Mouse (Mus musculus) MEL (cell line): ENCODE measurements at regions not wholly inside any gene's neighbourhood (a gene's known extent, or its start where the extent isn't known, plus 50 kb on each side); places are given as distances from the start of the nearest gene placed in this dataset.

ENCODE experiments used
- DNase-seq: peaks from one replicate; pipeline ENCODE4 v3.0.0; 2011; ENCODE audit warnings: low read depth, low spot score
- H3K27ac ChIP-seq: 2 replicates; pipeline ENCODE4 v1.5.1; 2012; ENCODE audit warnings: low read depth, mild to moderate bottlenecking, control low read depth, low read length, moderate library complexity; ENCODE audit not compliant: control insufficient read depth
- H3K27me3 ChIP-seq, 2 experiments: fragments of 150-350 bp in 1 of 2; sonication (generic) in 1 of 2; 2 replicates each; pipeline ENCODE4 v1.6.1; 2012; ENCODE audit warnings: low read length in 2 of 2, mild to moderate bottlenecking in 2 of 2, improper control_type of control experiment in 1 of 2, moderate library complexity in 1 of 2; ENCODE audit not compliant: insufficient read depth in 2 of 2, control insufficient read depth in 1 of 2
- H3K36me3 ChIP-seq, 2 experiments: 2 replicates each; pipeline ENCODE4 v1.6.1; 2012 to 2014; ENCODE audit warnings: low read length in 2 of 2, improper control_type of control experiment in 1 of 2, inconsistent platforms in 1 of 2, mild to moderate bottlenecking in 1 of 2; ENCODE audit not compliant: insufficient read depth in 2 of 2, control insufficient read depth in 1 of 2
- H3K4me1 ChIP-seq, 2 experiments: fragments of 150-350 bp in 1 of 2; sonication (generic) in 1 of 2; 2 replicates each; pipeline ENCODE4 v1.6.1; 2012; ENCODE audit warnings: low read length in 2 of 2, improper control_type of control experiment in 1 of 2, mild to moderate bottlenecking in 1 of 2; ENCODE audit not compliant: insufficient read depth in 2 of 2, control insufficient read depth in 1 of 2
- H3K4me3 ChIP-seq, 2 experiments: fragments of 150-350 bp in 1 of 2; sonication (generic) in 1 of 2; 2 replicates each; pipeline ENCODE4 v1.5.1; 2012; ENCODE audit warnings: low read depth in 2 of 2, low read length in 2 of 2, mild to moderate bottlenecking in 2 of 2, moderate library complexity in 2 of 2, control low read depth in 1 of 2, improper control_type of control experiment in 1 of 2; ENCODE audit not compliant: control insufficient read depth in 1 of 2, insufficient read depth in 1 of 2
- H3K79me2 ChIP-seq: 2 replicates; pipeline ENCODE4 v1.6.1; 2012; ENCODE audit warnings: mild to moderate bottlenecking, low read length, moderate library complexity; ENCODE audit not compliant: control insufficient read depth, poor library complexity, insufficient read depth
- H3K9ac ChIP-seq: 2 replicates; pipeline ENCODE4 v1.6.1; 2012; ENCODE audit warnings: low read depth, mild to moderate bottlenecking, control low read depth, low read length, moderate library complexity; ENCODE audit not compliant: control insufficient read depth, poor library complexity, severe bottlenecking
- H3K9me3 ChIP-seq: fragments of 150-350 bp; sonication (generic); replicated peaks from 2 replicates; pipeline ENCODE4 v1.6.1; 2012; ENCODE audit warnings: mild to moderate bottlenecking, low read length, improper control_type of control experiment, moderate library complexity; ENCODE audit not compliant: insufficient read depth
- CTCF ChIP-seq, 3 experiments: IDR thresholded peaks in 2 of 3; conservative IDR thresholded peaks in 1 of 3; 2 replicates each; pipeline ENCODE4 v1.5.1; 2011 to 2012; ENCODE audit warnings: low read length in 3 of 3, low read depth in 2 of 3, mild to moderate bottlenecking in 2 of 3, improper control_type of control experiment in 1 of 3, inconsistent platforms in 1 of 3, mixed read lengths in 1 of 3, moderate library complexity in 1 of 3; ENCODE audit not compliant: control insufficient read depth in 1 of 3, insufficient read depth in 1 of 3, poor library complexity in 1 of 3, severe bottlenecking in 1 of 3
- E2F4 ChIP-seq: IDR thresholded peaks from 2 replicates; pipeline ENCODE4 v1.6.1; 2011; ENCODE audit warnings: low read depth, low read length, improper control_type of control experiment, borderline replicate concordance
- EP300 ChIP-seq, 2 experiments: IDR thresholded peaks; 2 replicates each; pipeline ENCODE4 v1.6.1; 2011; ENCODE audit warnings: improper control_type of control experiment in 2 of 2, low read length in 2 of 2, low read depth in 1 of 2, mild to moderate bottlenecking in 1 of 2
- ETS1 ChIP-seq: IDR thresholded peaks from 2 replicates; pipeline ENCODE4 v1.6.1; 2012; ENCODE audit warnings: low read depth, mild to moderate bottlenecking, inconsistent platforms, low read length, improper control_type of control experiment, moderate library complexity
- GABPA ChIP-seq: IDR thresholded peaks from 2 replicates; pipeline ENCODE4 v1.6.1; 2012; ENCODE audit warnings: low read depth, mild to moderate bottlenecking, inconsistent platforms, low read length, improper control_type of control experiment, moderate library complexity
- GATA1 ChIP-seq: IDR thresholded peaks from 2 replicates; pipeline ENCODE4 v1.6.1; 2011; ENCODE audit warnings: low read depth, low read length, improper control_type of control experiment
- HCFC1 ChIP-seq: IDR thresholded peaks from 2 replicates; pipeline ENCODE4 v1.6.1; 2012; ENCODE audit warnings: low read depth, mild to moderate bottlenecking, inconsistent platforms, low read length, improper control_type of control experiment, moderate library complexity
- JUND ChIP-seq: IDR thresholded peaks from 2 replicates; pipeline ENCODE4 v1.6.1; 2011; ENCODE audit warnings: low read depth, mild to moderate bottlenecking, improper control_type of control experiment, low read length
- KAT2A ChIP-seq: conservative IDR thresholded peaks from 2 replicates; pipeline ENCODE4 v1.6.1; 2012; ENCODE audit warnings: low read depth, low read length, improper control_type of control experiment, inconsistent platforms
- MAX ChIP-seq: IDR thresholded peaks from 2 replicates; pipeline ENCODE4 v1.6.1; 2011; ENCODE audit warnings: low read length, improper control_type of control experiment
- MXI1 ChIP-seq: IDR thresholded peaks from 2 replicates; pipeline ENCODE4 v1.6.1; 2011; ENCODE audit warnings: mild to moderate bottlenecking, low read depth, low read length, improper control_type of control experiment
- MYB ChIP-seq: IDR thresholded peaks from 2 replicates; pipeline ENCODE4 v1.6.1; 2011; ENCODE audit warnings: mild to moderate bottlenecking, low read depth, low read length, improper control_type of control experiment
- MYC ChIP-seq: IDR thresholded peaks from 2 replicates; pipeline ENCODE4 v1.6.1; 2011; ENCODE audit warnings: low read depth, mild to moderate bottlenecking, low read length, improper control_type of control experiment, moderate library complexity
- NELFE ChIP-seq: IDR thresholded peaks from 2 replicates; pipeline ENCODE4 v1.6.1; 2011; ENCODE audit warnings: low read depth, low read length, improper control_type of control experiment
- POLR2AphosphoS5 ChIP-seq: IDR thresholded peaks from 2 replicates; pipeline ENCODE4 v1.6.1; 2012; ENCODE audit warnings: low read depth, borderline replicate concordance, mild to moderate bottlenecking, inconsistent platforms, low read length, moderate library complexity, mixed read lengths
- RAD21 ChIP-seq: IDR thresholded peaks from 2 replicates; pipeline ENCODE4 v1.6.1; 2011; ENCODE audit warnings: mild to moderate bottlenecking, low read depth, low read length, improper control_type of control experiment
- RCOR1 ChIP-seq: IDR thresholded peaks from 2 replicates; pipeline ENCODE4 v1.6.1; 2012; ENCODE audit warnings: low read depth, mild to moderate bottlenecking, inconsistent platforms, low read length, improper control_type of control experiment
- SMC3 ChIP-seq: IDR thresholded peaks from 2 replicates; pipeline ENCODE4 v1.6.1; 2011; ENCODE audit warnings: low read depth, low read length, improper control_type of control experiment
- TAL1 ChIP-seq: IDR thresholded peaks from 2 replicates; pipeline ENCODE4 v1.6.1; 2012; ENCODE audit warnings: mild to moderate bottlenecking, inconsistent platforms, low read length, moderate library complexity, mixed read lengths
- TBP ChIP-seq: IDR thresholded peaks from 2 replicates; pipeline ENCODE4 v1.8.0; 2011; ENCODE audit warnings: low read depth, low read length, improper control_type of control experiment
- TCF12 ChIP-seq: IDR thresholded peaks from 2 replicates; pipeline ENCODE4 v1.6.1; 2014; ENCODE audit warnings: low read depth, mild to moderate bottlenecking, inconsistent platforms, low read length, improper control_type of control experiment, moderate library complexity
- USF2 ChIP-seq, 2 experiments: IDR thresholded peaks; 2 replicates each; pipeline ENCODE4 v1.6.1; 2011 to 2012; ENCODE audit warnings: improper control_type of control experiment in 2 of 2, low read length in 2 of 2, borderline replicate concordance in 1 of 2, inconsistent platforms in 1 of 2, low read depth in 1 of 2, mild to moderate bottlenecking in 1 of 2; ENCODE audit not compliant: insufficient read depth in 1 of 2
- ZC3H11A ChIP-seq: IDR thresholded peaks from 2 replicates; pipeline ENCODE4 v1.6.1; 2012; ENCODE audit warnings: low read depth, mild to moderate bottlenecking, inconsistent platforms, low read length, improper control_type of control experiment
- ZKSCAN1 ChIP-seq: IDR thresholded peaks from 2 replicates; pipeline ENCODE4 v1.6.1; 2012; ENCODE audit warnings: low read depth, mild to moderate bottlenecking, inconsistent platforms, low read length, improper control_type of control experiment, moderate library complexity
- ZMIZ1 ChIP-seq: IDR thresholded peaks from 2 replicates; pipeline ENCODE4 v1.6.1; 2012; ENCODE audit warnings: low read depth, mild to moderate bottlenecking, inconsistent platforms, low read length, improper control_type of control experiment, moderate library complexity
- ZNF384 ChIP-seq: IDR thresholded peaks from 2 replicates; pipeline ENCODE4 v1.6.1; 2012; ENCODE audit warnings: low read depth, mild to moderate bottlenecking, inconsistent platforms, low read length, improper control_type of control experiment

- Histone ChIP-seq H3K4me3 (no peak overlapping the region), H3K27me3 (no peaks in the 10 kb centered on the region), H3K9ac (no peak overlapping the region), H3K79me2 (no peaks in the 10 kb centered on the region), H3K9me3 (no peaks in the 10 kb centered on the region), H3K36me3 (no peaks in the 10 kb centered on the region), H3K4me1 (no peaks in the 10 kb centered on the region), H3K27ac (no peak overlapping the region)
- TF ChIP-seq TAL1 (no peak), MXI1 (no peak), MYB (no peak), RCOR1 (no peak), SMC3 (no peak), USF2 (IDR thresholded peaks at IDR 0.05; ENCODE audit: borderline replicate concordance in 1 of 2, insufficient read depth in 1 of 2, low read depth in 1 of 2, low read length in 2 of 2) (no peak)
- DNase-seq = no peak
Measured at GRCm38 (mm10) chr8:82196504-82196903, 206.5 kb downstream of the Il15 start.

DNA sequence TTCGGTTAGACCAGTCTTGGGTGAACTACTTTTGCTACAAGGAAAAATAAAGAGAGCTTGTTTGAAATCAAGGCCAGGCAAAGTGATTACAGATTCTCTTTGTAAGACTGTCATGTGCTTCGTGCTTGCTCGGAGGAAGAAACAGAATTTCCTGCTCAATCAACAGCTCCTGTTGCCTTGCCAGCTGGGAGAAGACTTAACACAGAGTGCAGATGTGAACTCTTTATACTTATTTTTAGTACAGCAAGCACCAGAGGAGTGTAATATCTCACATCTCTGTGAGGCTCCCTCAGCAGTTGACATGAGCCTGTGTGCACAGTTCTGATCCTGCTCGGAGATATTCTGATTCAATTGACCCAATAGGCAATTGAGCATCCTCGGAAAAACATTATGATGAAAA lies 207.9 kb downstream of the Il15 start:
- H3K9ac ChIP-seq = no peak overlapping the region
- TF ChIP-seq MYB (no peak), CTCF (IDR thresholded peaks at IDR 0.05 in 2 of 3, conservative IDR thresholded peaks at IDR 0.05 in 1 of 3; ENCODE audit: control insufficient read depth in 1 of 3, insufficient read depth in 1 of 3, low read depth in 2 of 3, low read length in 3 of 3, poor library complexity in 1 of 3, severe bottlenecking in 1 of 3) (no peak), ZKSCAN1 (no peak), RAD21 (no peak), HCFC1 (no peak), ZC3H11A (no peak)
- no peaks in the 10 kb centered on the region for H3K27me3 ChIP-seq
- no peak overlapping the region for H3K4me3 ChIP-seq
- H3K79me2 ChIP-seq = no peaks in the 10 kb centered on the region
- no peak for DNase-seq
- H3K4me1 ChIP-seq = no peaks in the 10 kb centered on the region
- no peaks in the 10 kb centered on the region for H3K9me3 ChIP-seq
- no peaks in the 10 kb centered on the region for H3K36me3 ChIP-seq
- H3K27ac ChIP-seq = no peak overlapping the region

DNA sequence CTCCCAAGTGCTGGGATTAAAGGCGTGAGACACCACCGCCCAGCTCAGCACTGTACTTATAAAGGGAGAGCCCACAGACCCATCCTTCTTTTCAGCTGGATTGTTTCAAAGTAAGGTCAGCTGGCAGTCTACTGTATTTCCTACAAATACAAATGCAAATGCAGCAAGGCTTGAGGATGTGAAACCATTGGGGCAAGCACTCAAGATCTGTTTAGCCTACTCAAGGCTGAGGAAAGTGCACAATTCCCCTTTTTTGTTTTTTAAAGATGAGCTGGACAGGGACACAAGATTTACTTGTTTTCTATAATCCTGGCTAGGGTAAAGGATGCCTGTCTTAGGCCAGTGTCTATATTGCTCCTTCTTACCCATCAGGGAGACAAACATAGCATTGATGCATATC lies 212.0 kb downstream of the Il15 start:
- TF ChIP-seq RAD21 = no peak
- no peak for TF ChIP-seq TCF12
- TF ChIP-seq POLR2AphosphoS5 = no peak
- no peak for TF ChIP-seq ETS1
- no peak for TF ChIP-seq JUND
- no peak for TF ChIP-seq NELFE
- no peak for TF ChIP-seq RCOR1
- TF ChIP-seq MAX = no peak
- no peak for TF ChIP-seq ZNF384
- no peak for TF ChIP-seq KAT2A
- no peak for TF ChIP-seq MYB
- no peak for TF ChIP-seq E2F4
- no peak for TF ChIP-seq ZMIZ1
- no peak for TF ChIP-seq TBP
- TF ChIP-seq GATA1 = no peak
- no peak for TF ChIP-seq GABPA
- no peak for TF ChIP-seq CTCF (IDR thresholded peaks at IDR 0.05 in 2 of 3, conservative IDR thresholded peaks at IDR 0.05 in 1 of 3; ENCODE audit: control insufficient read depth in 1 of 3, insufficient read depth in 1 of 3, low read depth in 2 of 3, low read length in 3 of 3, poor library complexity in 1 of 3, severe bottlenecking in 1 of 3)
- no peak for TF ChIP-seq MYC
- TF ChIP-seq EP300 (IDR thresholded peaks at IDR 0.05; ENCODE audit: low read depth in 1 of 2, low read length in 2 of 2) = no peak
- Histone ChIP-seq H3K4me3 (no peak overlapping the region), H3K27ac (no peak overlapping the region), H3K9ac (no peak overlapping the region), H3K36me3 (no peaks in the 10 kb centered on the region), H3K27me3 (no peaks in the 10 kb centered on the region), H3K79me2 (no peaks in the 10 kb centered on the region), H3K9me3 (no peaks in the 10 kb centered on the region), H3K4me1 (no peaks in the 10 kb centered on the region)
- no peak for DNase-seq
